Mouse (Mus musculus): ENCODE data around the gene Ttc9.

GRCm38 (mm10) chr12:81646811-81647210 is 15.8 kb downstream of the Ttc9 start:
- TF ChIP-seq POLR2A (IDR thresholded peaks at IDR 0.05; ENCODE audit: insufficient read depth, low read depth, low read length) (no peak), CTCF (IDR thresholded peaks at IDR 0.05; ENCODE audit: insufficient read depth, low read depth, low read length) (no peak)
